Mouse (Mus musculus): ENCODE measurements at regions not wholly inside any gene's neighbourhood (a gene's known extent, or its start where the extent isn't known, plus 50 kb on each side); places are given as distances from the start of the nearest gene placed in this dataset.
"Not testable (repeated sequence)": the region's sequence is repeated elsewhere in the genome, so short reads cannot be mapped to it uniquely, and the experiment has no call there.

DNA sequence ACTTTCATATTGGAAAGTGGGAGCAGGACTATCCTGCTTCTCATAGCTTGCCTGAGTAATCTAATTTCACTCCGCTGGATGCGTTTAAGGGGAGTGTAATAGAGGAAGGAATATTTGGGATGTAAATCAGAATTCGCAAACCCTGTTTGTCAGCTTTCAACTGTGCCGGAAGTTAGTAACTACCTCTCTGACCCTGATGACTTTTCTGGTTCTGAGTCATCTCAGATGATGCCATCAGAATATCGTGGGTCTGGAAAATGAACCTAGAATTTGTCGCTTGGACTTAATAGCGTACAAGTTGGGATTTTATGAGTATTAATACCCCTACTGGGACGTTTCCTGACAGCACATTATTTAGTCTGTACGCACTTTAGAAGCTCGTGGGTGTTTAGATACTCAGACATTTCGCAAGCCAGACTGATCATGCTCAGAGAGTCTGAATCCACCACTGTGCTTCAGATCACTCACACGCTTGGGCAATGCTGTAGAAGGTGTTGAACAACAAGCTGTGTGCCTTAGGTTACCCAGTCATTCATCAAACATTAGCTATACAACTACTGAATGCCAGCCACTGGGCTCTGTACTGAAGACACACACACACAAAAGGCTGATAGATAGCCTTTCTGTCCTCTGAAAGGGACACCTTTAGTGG, 131.1 kb downstream of the Phlda1 start:
- no peak for DNase-seq (ENCODE audit: low spot score)

GRCm38 (mm10) chr10:111639866-111640265, 133.8 kb downstream of the Phlda1 start:
- DNase-seq (ENCODE audit: low spot score), result no peak

DNA sequence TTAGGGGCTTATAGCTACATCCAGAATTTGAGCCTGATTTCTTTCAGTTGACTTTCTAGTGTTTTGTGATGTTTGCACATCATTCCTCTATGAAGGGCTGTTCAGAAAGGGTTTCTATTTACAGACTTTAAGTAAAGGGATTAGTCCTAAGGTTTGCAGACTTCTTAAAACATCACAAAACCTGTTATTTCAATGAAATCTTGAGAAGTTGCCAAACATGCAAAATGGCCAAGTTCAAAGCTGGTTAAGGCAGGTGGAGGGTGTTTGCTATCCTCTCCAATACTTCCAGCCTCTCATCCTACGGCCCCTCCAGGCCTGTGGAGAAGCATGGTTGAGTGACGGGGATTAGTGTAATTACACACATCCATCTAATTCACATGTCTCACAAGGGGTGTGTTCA, 136.6 kb downstream of the Phlda1 start:
- no peak for DNase-seq (ENCODE audit: low spot score)

GRCm38 (mm10) chr10:111653773-111654172, 147.7 kb downstream of the Phlda1 start:
- DNase-seq (ENCODE audit: low spot score), result not testable (repeated sequence)

GRCm38 (mm10) chr10:111654364-111655226, 148.5 kb downstream of the Phlda1 start:
- no peak for DNase-seq (ENCODE audit: low spot score)

GRCm38 (mm10) chr10:111658828-111659227, 152.7 kb downstream of the Phlda1 start:
- peak; percentile 42 for DNase-seq (ENCODE audit: low spot score)

GRCm38 (mm10) chr10:111662665-111663064, 156.6 kb downstream of the Phlda1 start:
- no peak for DNase-seq (ENCODE audit: low spot score)

DNA sequence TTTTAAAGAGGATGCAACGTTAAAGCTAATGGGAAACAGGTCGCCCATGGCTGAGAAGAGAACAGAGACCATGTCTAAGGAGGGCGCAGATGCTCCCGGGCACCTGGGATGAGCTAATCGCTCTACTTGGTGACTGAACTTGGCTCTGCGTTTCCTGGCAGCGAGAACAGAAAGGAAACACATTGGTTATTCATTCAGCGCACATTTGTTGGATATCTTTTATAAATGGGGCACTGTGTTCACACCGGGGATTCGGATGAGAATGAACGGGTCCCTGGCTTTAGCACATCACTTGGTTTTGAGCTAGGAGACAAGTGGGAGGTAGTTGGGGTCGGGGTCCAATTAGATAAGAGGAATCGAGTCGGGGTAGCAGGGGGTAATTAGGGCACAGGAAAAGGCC, 159.7 kb downstream of the Phlda1 start:
- no peak for DNase-seq (ENCODE audit: low spot score)

- no peak for DNase-seq (ENCODE audit: low spot score)
These were observed 160.9 kb downstream of the Phlda1 start for GRCm38 (mm10) chr10:111666963-111667362.

GRCm38 (mm10) chr10:111668639-111669038, 162.6 kb downstream of the Phlda1 start:
- DNase-seq (ENCODE audit: low spot score), result no peak

DNA sequence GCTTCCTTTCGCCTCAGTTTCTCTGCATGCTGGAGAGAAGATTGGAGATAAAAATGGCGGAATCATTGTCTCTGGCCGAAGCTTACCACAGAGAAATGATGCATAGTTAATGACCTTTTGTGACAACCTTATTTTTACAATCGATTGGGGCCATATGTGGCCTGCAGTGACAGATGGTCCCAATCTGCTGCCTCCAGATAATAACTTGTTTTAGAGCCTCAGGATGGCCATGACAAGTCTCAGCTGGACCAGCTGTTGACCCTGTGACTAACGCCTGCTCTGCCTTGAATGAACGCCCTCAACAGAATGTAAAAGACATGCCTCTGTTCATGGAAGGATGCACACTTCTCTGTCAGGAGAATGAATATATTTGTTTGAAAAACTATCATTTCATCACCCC, 163.6 kb downstream of the Phlda1 start:
- peak; percentile 81 for DNase-seq (ENCODE audit: low spot score)

- no peak for DNase-seq (ENCODE audit: low spot score)
These were observed 164.6 kb downstream of the Phlda1 start for GRCm38 (mm10) chr10:111670666-111671065.

- DNase-seq (ENCODE audit: low spot score), result peak; percentile 65
These were observed 166.6 kb downstream of the Phlda1 start for GRCm38 (mm10) chr10:111672454-111673316.

GRCm38 (mm10) chr10:111673317-111673610, 167.2 kb downstream of the Phlda1 start:
- no peak for DNase-seq (ENCODE audit: low spot score)

DNA sequence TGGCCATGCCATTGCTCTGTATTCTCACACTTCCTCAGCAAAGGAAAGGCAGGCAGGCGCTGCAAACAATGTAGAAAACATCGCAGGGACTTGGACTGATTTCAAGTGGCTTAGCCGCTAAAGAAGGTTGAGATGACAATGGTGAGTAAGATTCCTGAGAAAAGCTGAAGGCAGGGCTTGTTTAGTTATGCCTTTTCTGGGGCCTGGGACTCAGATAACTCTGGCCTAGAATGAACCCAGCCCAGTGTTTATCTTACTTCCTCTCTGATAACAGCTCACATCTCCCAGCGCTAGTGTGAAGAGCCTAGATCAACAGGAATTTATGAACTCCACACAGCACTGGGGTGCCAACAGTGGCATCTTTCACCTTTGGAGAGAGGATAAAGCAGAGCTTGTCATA, 170.2 kb downstream of the Phlda1 start:
- DNase-seq (ENCODE audit: low spot score), result no peak

DNA sequence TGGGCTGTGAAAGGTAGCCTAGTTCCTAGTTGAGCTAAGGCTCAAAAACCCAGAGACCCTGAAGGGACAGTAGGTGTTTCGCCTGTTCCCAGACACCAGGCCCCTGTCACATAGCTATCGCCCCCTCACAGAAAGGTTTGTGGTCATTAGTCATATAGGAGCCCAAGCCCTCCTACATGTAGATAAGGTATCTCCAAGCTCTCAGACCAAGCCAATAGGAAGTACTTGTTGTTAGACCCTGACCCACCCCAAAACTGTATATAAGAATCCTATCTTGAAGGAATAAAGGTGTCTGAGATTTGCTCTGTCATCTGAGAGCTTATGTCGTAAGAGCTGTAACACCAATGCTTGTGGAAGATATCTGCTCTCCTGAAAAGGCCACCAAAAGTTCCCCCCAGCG, 174.8 kb downstream of the Phlda1 start:
- no peak for DNase-seq (ENCODE audit: low spot score)

GRCm38 (mm10) chr10:111684409-111685346, 178.6 kb downstream of the Phlda1 start:
- DNase-seq (ENCODE audit: low spot score), result no peak

- DNase-seq (ENCODE audit: low spot score), result peak; percentile 57
These were observed 180.5 kb downstream of the Phlda1 start for GRCm38 (mm10) chr10:111686585-111686984.

DNA sequence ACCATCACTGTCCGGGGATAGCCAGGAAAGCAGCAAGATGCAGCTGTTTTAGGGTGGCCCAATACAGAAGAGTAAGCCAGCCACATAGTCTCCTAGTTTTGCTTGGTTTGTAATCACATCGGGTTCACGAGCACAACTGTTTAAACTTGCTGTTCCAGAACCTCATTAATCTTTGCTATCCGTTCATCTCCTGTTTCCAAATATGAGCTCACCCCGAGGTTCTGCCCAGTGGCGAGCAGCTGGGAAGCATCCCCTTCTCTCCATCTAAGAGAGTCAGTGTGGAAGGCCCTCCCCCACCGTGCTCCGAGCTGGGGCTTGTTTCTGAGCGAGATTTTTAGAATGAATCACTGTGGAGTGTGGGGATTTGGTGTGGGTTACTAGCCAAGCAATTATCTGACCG, 183.5 kb downstream of the Phlda1 start:
- DNase-seq (ENCODE audit: low spot score), result no peak

DNA sequence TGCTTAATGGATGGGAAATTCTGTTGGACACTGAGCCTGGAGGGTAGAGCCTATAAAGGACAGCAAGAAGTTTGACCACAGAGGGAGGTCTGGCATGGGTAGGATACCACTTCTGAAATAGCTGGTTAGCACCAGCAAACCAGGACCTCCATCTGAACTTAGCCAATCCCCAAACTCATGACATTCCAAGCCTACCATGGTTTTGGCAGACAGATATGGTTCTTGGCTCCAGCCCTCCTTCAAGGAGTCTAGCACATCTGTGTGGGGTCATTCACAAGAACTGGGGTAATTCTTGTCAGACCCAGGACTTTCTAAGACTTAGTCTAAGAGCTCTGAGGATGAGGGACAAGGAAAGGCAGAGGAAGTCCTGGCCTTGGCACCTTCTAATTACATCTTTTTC, 187.7 kb downstream of the Phlda1 start:
- DNase-seq (ENCODE audit: low spot score), result no peak
